Mouse (Mus musculus): ENCODE measurements around the gene Zfhx2. TPM values are rescaled to one million over a fixed set of nuclear protein-coding genes. Genes with fewer than 3 reads are reported as not detected.

Zfhx2 gene
- total and polyA plus RNA-seq, 3 experiments, result 0.07 to 0.59 (median 0.30) TPM

DNA sequence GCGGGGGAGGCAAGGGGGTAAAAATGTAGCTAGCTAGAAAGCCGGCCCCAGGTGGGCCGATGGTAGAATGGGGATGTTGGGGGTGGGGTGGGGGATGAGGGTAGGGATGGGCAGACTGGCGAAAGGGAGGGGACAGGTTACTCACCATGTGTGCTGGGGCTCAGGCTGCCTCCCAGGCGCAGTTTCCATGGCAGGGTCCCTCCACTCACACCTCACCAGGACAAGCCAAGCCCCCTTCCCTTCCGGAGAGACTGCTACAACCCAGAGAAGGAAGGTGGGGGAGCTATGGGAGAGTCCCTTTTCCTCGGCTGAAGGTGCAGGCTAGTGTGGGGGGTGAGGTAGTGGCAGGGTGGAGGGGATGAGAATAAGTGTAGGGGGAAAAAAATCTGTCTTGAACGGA lies 23.7 kb upstream of the Zfhx2 start:
- H3K36me3 ChIP-seq (replicated peaks in 1 of 2; ENCODE audit: control insufficient read depth in 1 of 2, insufficient read depth in 1 of 2, low read length in 1 of 2), result no peaks in the 10 kb centered on the region
- no peaks in the 10 kb centered on the region for H3K4me1 ChIP-seq (ENCODE audit: control insufficient read depth in 1 of 2, insufficient read depth in 2 of 2)
- TF ChIP-seq GABPA (IDR thresholded peaks at IDR 0.05; ENCODE audit: insufficient replicate concordance, low read depth, low read length), result no peak
- no peak for TF ChIP-seq ZC3H11A (IDR thresholded peaks at IDR 0.05; ENCODE audit: low read depth, low read length)
- TF ChIP-seq NELFE (IDR thresholded peaks at IDR 0.05; ENCODE audit: low read depth, low read length), result no peak
- no peak for TF ChIP-seq E2F4 (IDR thresholded peaks at IDR 0.05; ENCODE audit: insufficient replicate concordance, low read depth, low read length)
- no peak for TF ChIP-seq CHD1 (IDR thresholded peaks at IDR 0.05; ENCODE audit: low read depth, low read length)
- no peak overlapping the region for H3K4me3 ChIP-seq (replicated peaks in 1 of 3; ENCODE audit: low read depth in 2 of 3, low read length in 2 of 3, poor library complexity in 1 of 3)
- no peak overlapping the region for H3K9ac ChIP-seq (ENCODE audit: insufficient read depth, low read depth)
- no peak for DNase-seq (ENCODE audit: extremely low read depth)
- H3K27ac ChIP-seq (ENCODE audit: insufficient read depth, low read depth), result no peak overlapping the region
- H3K79me2 ChIP-seq (replicated peaks; ENCODE audit: control insufficient read depth, extremely low read depth, insufficient read depth, poor library complexity, severe bottlenecking), result no peaks in the 10 kb centered on the region
- peaks cover 2% of the 10 kb centered on the region for H3K9me3 ChIP-seq (replicated peaks; ENCODE audit: low read length)
- in situ Hi-C loops (cut with MboI; ENCODE audit: low pct_ligation_motif_present, low pct_unique_long_range_greater_than_20kb, low sequenced_read_pairs), result loop anchor here (10.0 kb wide), 1 partner anchor 99 kb away; no protein-coding TSS in a partner anchor
- dilution Hi-C loops (cut with MboI; ENCODE audit: extremely low pct_ligation_motif_present, extremely low pct_unique_long_range_greater_than_20kb, low sequenced_read_pairs), result no loop called here
- peaks cover 18% of the 10 kb centered on the region for H3K27me3 ChIP-seq (replicated peaks)
- H3K4me2 ChIP-seq (ENCODE audit: insufficient read depth, low read depth, poor library complexity, severe bottlenecking), result no peak overlapping the region

DNA sequence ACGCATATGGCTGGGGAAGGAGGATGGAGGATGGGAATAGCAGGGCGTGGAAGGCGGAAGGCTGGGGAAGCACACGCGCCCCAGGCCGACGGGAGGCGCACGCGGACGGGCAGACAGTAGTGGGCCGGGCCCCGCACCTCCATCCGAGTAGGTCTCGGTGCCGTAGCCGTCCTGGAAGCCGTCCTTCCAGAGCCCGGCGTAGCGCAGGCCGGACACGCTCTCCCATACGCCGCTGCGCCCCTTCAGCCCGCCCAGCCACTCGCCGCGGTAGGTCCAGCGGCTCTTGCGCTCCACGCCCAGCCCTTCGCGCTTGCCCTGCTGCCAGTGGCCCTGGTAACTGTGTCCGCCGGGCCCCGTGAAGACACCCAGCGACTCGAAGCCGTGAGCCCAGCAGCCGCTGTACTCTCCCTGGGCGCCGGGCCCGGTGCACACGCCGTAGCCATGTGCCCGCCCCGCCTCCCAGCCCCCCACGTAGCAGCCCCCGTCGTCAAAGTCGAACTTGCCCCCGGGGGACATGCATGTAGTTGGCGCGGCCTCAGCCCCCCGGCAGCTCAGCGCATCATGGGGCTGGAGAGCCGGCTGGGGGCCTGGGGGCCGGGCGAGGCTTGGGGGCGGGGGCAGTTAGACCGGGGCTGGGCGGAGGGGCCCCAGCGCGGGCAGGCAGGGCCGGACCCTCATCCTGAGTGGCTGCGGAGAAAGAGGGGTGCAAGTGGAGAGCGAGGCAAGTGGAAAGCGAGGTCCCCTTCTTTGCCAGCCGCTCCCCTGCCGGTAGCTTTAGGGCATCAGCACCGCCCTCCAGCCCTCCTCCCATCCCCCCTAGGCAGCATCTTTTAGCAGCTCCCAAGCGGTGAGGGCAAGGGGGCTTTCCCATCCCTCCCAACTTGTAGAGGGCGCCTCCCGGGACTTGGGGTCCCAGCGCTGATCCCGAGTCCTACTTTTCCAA lies 22.9 kb upstream of the Zfhx2 start:
- no peak for DNase-seq (ENCODE audit: extremely low read depth)
- no peaks in the 10 kb centered on the region for H3K79me2 ChIP-seq (replicated peaks; ENCODE audit: control insufficient read depth, extremely low read depth, insufficient read depth, poor library complexity, severe bottlenecking)
- H3K27me3 ChIP-seq (replicated peaks), result peaks cover 25% of the 10 kb centered on the region
- no peaks in the 10 kb centered on the region for H3K36me3 ChIP-seq (replicated peaks in 1 of 2; ENCODE audit: control insufficient read depth in 1 of 2, insufficient read depth in 1 of 2, low read length in 1 of 2)
- H3K9me3 ChIP-seq (replicated peaks; ENCODE audit: low read length), result peaks cover 2% of the 10 kb centered on the region
- no peaks in the 10 kb centered on the region for H3K4me1 ChIP-seq (ENCODE audit: control insufficient read depth in 1 of 2, insufficient read depth in 2 of 2)
- no peak overlapping the region for H3K9ac ChIP-seq (ENCODE audit: insufficient read depth, low read depth)
- no peak for TF ChIP-seq MYC (IDR thresholded peaks at IDR 0.05; ENCODE audit: low read depth, low read length)
- TF ChIP-seq BHLHE40 (IDR thresholded peaks at IDR 0.05; ENCODE audit: low read depth, low read length), result no peak
- TF ChIP-seq USF1 (IDR thresholded peaks at IDR 0.05; ENCODE audit: low read depth, low read length), result no peak
- no peak for TF ChIP-seq ZMIZ1 (IDR thresholded peaks at IDR 0.05; ENCODE audit: low read depth, low read length)
- no peak for TF ChIP-seq UBTF (IDR thresholded peaks at IDR 0.05; ENCODE audit: low read depth, low read length)
- no peak for TF ChIP-seq MAFK (IDR thresholded peaks at IDR 0.05; ENCODE audit: insufficient replicate concordance, low read length)
- no peak for TF ChIP-seq NRF1 (IDR thresholded peaks at IDR 0.05; ENCODE audit: low read depth, low read length)
- in situ Hi-C loops (cut with MboI; ENCODE audit: low pct_ligation_motif_present, low pct_unique_long_range_greater_than_20kb, low sequenced_read_pairs), result loop anchor here (10.0 kb wide), 1 partner anchor 100 kb away; no protein-coding TSS in a partner anchor
- H3K27ac ChIP-seq (ENCODE audit: insufficient read depth, low read depth), result no peak overlapping the region
- H3K4me2 ChIP-seq (ENCODE audit: insufficient read depth, low read depth, poor library complexity, severe bottlenecking), result no peak overlapping the region
- dilution Hi-C loops (cut with MboI; ENCODE audit: extremely low pct_ligation_motif_present, extremely low pct_unique_long_range_greater_than_20kb, low sequenced_read_pairs), result no loop called here
- no peak overlapping the region for H3K4me3 ChIP-seq (replicated peaks in 1 of 3; ENCODE audit: low read depth in 2 of 3, low read length in 2 of 3, poor library complexity in 1 of 3)
